Mouse (Mus musculus) intestine, embryonic 16.5 days (tissue): ENCODE results near the gene Srp68. TPM values are rescaled to one million over a fixed set of nuclear protein-coding genes. Genes with fewer than 3 reads are reported as not detected.

ENCODE experiments used
- ATAC-seq: fragments of 200-750 bp; cut with Nextera tagmentation; 2 replicates; pipeline ENCODE4 v1.8.0; 2017; ENCODE audit warnings: moderate TSS enrichment, moderate library complexity
- H3K27ac ChIP-seq: fragments of 300-500 bp; sonication (generic); 2 replicates; pipeline ENCODE4 v1.5.1; 2014; ENCODE audit warnings: mild to moderate bottlenecking, low read length
- H3K27me3 ChIP-seq: fragments of 300-500 bp; sonication (generic); replicated peaks from 2 replicates; pipeline ENCODE4 v1.6.1; 2014; ENCODE audit warnings: low read length, control low read depth, mixed read lengths; ENCODE audit not compliant: control insufficient read depth, insufficient read depth
- H3K36me3 ChIP-seq: fragments of 300-500 bp; sonication (generic); 2 replicates; pipeline ENCODE4 v1.6.1; 2014; ENCODE audit warnings: low read length, control low read depth; ENCODE audit not compliant: control insufficient read depth, insufficient read depth
- H3K4me1 ChIP-seq: fragments of 300-500 bp; sonication (generic); 2 replicates; pipeline ENCODE4 v1.6.1; 2014; ENCODE audit warnings: low read length, control low read depth, mixed read lengths; ENCODE audit not compliant: control insufficient read depth, insufficient read depth
- H3K4me2 ChIP-seq: fragments of 300-500 bp; sonication (generic); 2 replicates; pipeline ENCODE4 v1.6.1; 2014; ENCODE audit warnings: low read depth, low read length, control low read depth
- H3K4me3 ChIP-seq: fragments of 300-500 bp; sonication (generic); 2 replicates; pipeline ENCODE4 v1.5.1; 2014; ENCODE audit warnings: mild to moderate bottlenecking, low read length
- H3K9ac ChIP-seq: fragments of 300-500 bp; sonication (generic); 2 replicates; pipeline ENCODE4 v1.6.1; 2014; ENCODE audit warnings: low read depth, low read length
- H3K9me3 ChIP-seq: fragments of 300-500 bp; sonication (generic); 2 replicates; pipeline ENCODE4 v1.6.1; 2016; ENCODE audit warnings: low read length, control low read depth; ENCODE audit not compliant: control insufficient read depth
- WGBS: fragments of 180-500 bp; shearing (Covaris S2); extraction: QIAGEN DNeasy Blood & Tissue Kit; methylation state at CpG from one replicate; pipeline ENCODE4 v1.1.7; 2014; 5-methylcytosine and 5-hydroxymethylcytosine counted together
- polyA plus RNA-seq: library from polyadenylated mRNA; unstranded; fragments of >200 nt; fragmentation: Nextera tagmentation; extraction: Ambion mirVana; gene quantifications from 2 replicates; pipeline ENCODE4 v1.2.1, GENCODE M21; 2015

The Srp68 gene
- polyA plus RNA-seq, 1 experiment from 2014 or later = 90.9 TPM

- ATAC-seq = no peak
- no peak overlapping the region for H3K9ac ChIP-seq
- no peaks in the 10 kb centered on the region for H3K36me3 ChIP-seq
- peaks cover 3% of the 10 kb centered on the region; the same call in 1 of the 2 replicates for H3K9me3 ChIP-seq
- H3K27ac ChIP-seq = peak overlapping the region; percentile 58
- no peak overlapping the region for H3K4me2 ChIP-seq
- H3K4me3 ChIP-seq = no peak overlapping the region
- WGBS = 73% methylated on average over 2 of the region's 2 CpGs
- H3K4me1 ChIP-seq = peaks cover 31% of the 10 kb centered on the region
- H3K27me3 ChIP-seq = 0 out of 2 replicates have a peak, but pooled peaks cover 5% of the 10 kb centered on the region
These were observed 55.8 kb downstream of the Srp68 start for GRCm38 (mm10) chr11:116218263-116218662.

- Histone ChIP-seq H3K4me2 (no peak overlapping the region), H3K4me3 (no peak overlapping the region), H3K4me1 (peaks cover 26% of the 10 kb centered on the region), H3K9ac (no peak overlapping the region), H3K27me3 (0 out of 2 replicates have a peak, but pooled peaks cover 2% of the 10 kb centered on the region), H3K36me3 (no peaks in the 10 kb centered on the region; the same call in 1 of the 2 replicates), H3K9me3 (no peaks in the 10 kb centered on the region; the same call in 1 of the 2 replicates), H3K27ac (no peak overlapping the region)
- no peak for ATAC-seq
- 76% methylated on average over 11 of the region's 11 CpGs for WGBS
These were observed 57.5 kb downstream of the Srp68 start for GRCm38 (mm10) chr11:116216549-116216948.

- Histone ChIP-seq H3K27ac (no peak overlapping the region), H3K4me1 (peaks cover 26% of the 10 kb centered on the region), H3K4me3 (no peak overlapping the region), H3K9ac (no peak overlapping the region), H3K4me2 (no peak overlapping the region), H3K9me3 (no peaks in the 10 kb centered on the region), H3K36me3 (no peaks in the 10 kb centered on the region; the same call in 1 of the 2 replicates), H3K27me3 (no peaks in the 10 kb centered on the region)
- WGBS = 92% methylated on average over 6 of the region's 6 CpGs
- no peak for ATAC-seq
These were observed 58.0 kb downstream of the Srp68 start for GRCm38 (mm10) chr11:116215991-116216390.

- Histone ChIP-seq H3K4me3 (no peak overlapping the region), H3K36me3 (no peaks in the 10 kb centered on the region; the same call in 1 of the 2 replicates), H3K4me1 (peaks cover 23% of the 10 kb centered on the region), H3K27ac (no peak overlapping the region), H3K9ac (no peak overlapping the region), H3K4me2 (no peak overlapping the region), H3K27me3 (no peaks in the 10 kb centered on the region), H3K9me3 (no peaks in the 10 kb centered on the region)
- ATAC-seq = no peak
- WGBS = 85% methylated on average over 7 of the region's 7 CpGs
These were observed 58.8 kb downstream of the Srp68 start for GRCm38 (mm10) chr11:116215181-116215580.

- H3K27me3 ChIP-seq = no peaks in the 10 kb centered on the region
- H3K9me3 ChIP-seq = no peaks in the 10 kb centered on the region
- no peak overlapping the region for H3K9ac ChIP-seq
- WGBS = 78% methylated on average over 13 of the region's 13 CpGs
- no peaks in the 10 kb centered on the region; the same call in 1 of the 2 replicates for H3K36me3 ChIP-seq
- peaks cover 13% of the 10 kb centered on the region for H3K4me1 ChIP-seq
- ATAC-seq = no peak
- no peak overlapping the region for H3K4me2 ChIP-seq
- no peak overlapping the region for H3K4me3 ChIP-seq
- no peak overlapping the region for H3K27ac ChIP-seq
These were observed 60.0 kb downstream of the Srp68 start for GRCm38 (mm10) chr11:116213877-116214510.

GRCm38 (mm10) chr11:116212847-116213246 lies 61.2 kb downstream of the Srp68 start:
- H3K27me3 ChIP-seq = no peaks in the 10 kb centered on the region
- no peak overlapping the region for H3K4me3 ChIP-seq
- H3K4me1 ChIP-seq = peaks cover 6% of the 10 kb centered on the region
- WGBS = 88% methylated on average over 6 of the region's 6 CpGs
- no peak overlapping the region for H3K27ac ChIP-seq
- no peak overlapping the region for H3K4me2 ChIP-seq
- no peak overlapping the region for H3K9ac ChIP-seq
- ATAC-seq = no peak
- H3K36me3 ChIP-seq = no peaks in the 10 kb centered on the region; the same call in 1 of the 2 replicates
- no peaks in the 10 kb centered on the region for H3K9me3 ChIP-seq

GRCm38 (mm10) chr11:116210696-116211095 lies 63.3 kb downstream of the Srp68 start:
- Histone ChIP-seq H3K9ac (peak overlapping the region; percentile 62), H3K4me3 (peak overlapping the region; percentile 39), H3K4me2 (peak overlapping the region; percentile 50), H3K27me3 (no peaks in the 10 kb centered on the region), H3K9me3 (0 out of 2 replicates have a peak, but pooled peaks cover 3% of the 10 kb centered on the region), H3K27ac (peak overlapping the region; percentile 95), H3K36me3 (peaks cover 4% of the 10 kb centered on the region; the same call in 1 of the 2 replicates), H3K4me1 (peaks cover 6% of the 10 kb centered on the region; the same call in 1 of the 2 replicates)
- WGBS = 47% methylated on average over 5 of the region's 5 CpGs
- ATAC-seq = peak; percentile 97

- WGBS = 77% methylated on average over 8 of the region's 8 CpGs
- no peak for ATAC-seq
- Histone ChIP-seq H3K4me1 (peaks cover 6% of the 10 kb centered on the region; the same call in 1 of the 2 replicates), H3K9ac (no peak overlapping the region), H3K36me3 (peaks cover 4% of the 10 kb centered on the region; the same call in 1 of the 2 replicates), H3K4me2 (no peak overlapping the region), H3K27ac (peak overlapping the region; percentile 54; the same call in 1 of the 2 replicates), H3K4me3 (no peak overlapping the region), H3K9me3 (0 out of 2 replicates have a peak, but pooled peaks cover 3% of the 10 kb centered on the region), H3K27me3 (no peaks in the 10 kb centered on the region)
These were observed 64.8 kb downstream of the Srp68 start for GRCm38 (mm10) chr11:116209257-116209656.

- Histone ChIP-seq H3K27me3 (no peaks in the 10 kb centered on the region), H3K9me3 (0 out of 2 replicates have a peak, but pooled peaks cover 3% of the 10 kb centered on the region), H3K27ac (no peak overlapping the region), H3K9ac (no peak overlapping the region), H3K4me2 (no peak overlapping the region), H3K4me1 (peaks cover 6% of the 10 kb centered on the region; the same call in 1 of the 2 replicates), H3K36me3 (peaks cover 4% of the 10 kb centered on the region; the same call in 1 of the 2 replicates), H3K4me3 (no peak overlapping the region)
- WGBS = 87% methylated on average over 3 of the region's 3 CpGs
- ATAC-seq = no peak
These were observed 65.4 kb downstream of the Srp68 start for GRCm38 (mm10) chr11:116208660-116209059.
